ENCODE assay signal across 22 mouse cellular contexts in the genomic region with DNA sequence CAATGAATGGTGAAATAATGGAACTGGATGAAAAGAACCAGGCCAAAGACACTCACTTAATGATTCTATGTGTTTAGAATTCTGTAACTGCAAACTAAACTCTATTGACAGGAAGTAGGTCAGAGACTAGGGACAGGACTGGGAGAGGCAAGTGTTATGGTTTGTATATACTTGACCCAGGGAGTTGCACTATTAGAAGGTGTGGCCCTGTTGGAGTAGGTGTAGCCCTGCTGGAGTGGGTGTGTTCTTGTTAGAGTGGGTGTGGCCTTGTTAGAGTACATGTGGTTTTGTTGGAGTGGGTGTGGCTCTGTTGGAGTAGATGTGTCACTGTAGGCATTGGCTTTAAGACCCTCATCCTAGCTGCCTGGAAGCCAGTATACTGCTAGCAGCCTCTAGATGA.
"Had no signal": no experiment of that assay in that cellular context is flagged by ENCODE, and none has a peak within 500 bp of the region (broad histone marks: within the 10 kb centered on the region; RNA-seq: fewer than 3 reads in every experiment).

No protein-coding gene starts in this region.

- H3K9me3 ChIP-seq: limb, embryonic 10.5 days; limb, embryonic 13.5 days; liver, embryonic 12.5 days; liver, embryonic 15.5 days; lung, embryonic 15.5 days; neural tube, embryonic 13.5 days had no signal

- H3K4me1 ChIP-seq: limb, embryonic 13.5 days; liver, embryonic 15.5 days; neural tube, embryonic 13.5 days had no signal

- DNase-seq: kidney, adult 2 months; kidney, postnatal 25 days; layer of hippocampus, postnatal 36 days; liver; lung, adult 18-20 months; lung, postnatal 10 days; lung, postnatal 4 days; midbrain, embryonic 14.5 days; retina, postnatal 1 day; right cerebral cortex, postnatal 25 days; spleen, adult 18-20 months; thymus, adult 2 months; thymus, postnatal 14 days; thymus, postnatal 4 days had no signal

- H3K27me3 ChIP-seq: limb, embryonic 13.5 days; liver, embryonic 12.5 days; liver, embryonic 15.5 days; lung, embryonic 15.5 days; neural tube, embryonic 13.5 days had no signal

- H3K9ac ChIP-seq: limb, embryonic 13.5 days; liver, embryonic 12.5 days; liver, embryonic 15.5 days; lung, embryonic 15.5 days; neural tube, embryonic 13.5 days had no signal

- H3K4me3 ChIP-seq: limb, embryonic 10.5 days; limb, embryonic 13.5 days; liver, embryonic 12.5 days; liver, embryonic 15.5 days; lung, embryonic 15.5 days; neural tube, embryonic 13.5 days had no signal

- H3K4me2 ChIP-seq: limb, embryonic 13.5 days; liver, embryonic 12.5 days; liver, embryonic 15.5 days; lung, embryonic 15.5 days; midbrain, embryonic 11.5 days; neural tube, embryonic 13.5 days had no signal

- ATAC-seq: liver, embryonic 12.5 days had no signal

- H3K36me3 ChIP-seq: limb, embryonic 10.5 days; limb, embryonic 13.5 days; liver, embryonic 12.5 days; liver, embryonic 15.5 days; lung, embryonic 15.5 days; neural tube, embryonic 13.5 days had no signal

- H3K27ac ChIP-seq: kidney, postnatal 0 days; limb, embryonic 10.5 days; limb, embryonic 13.5 days; liver, embryonic 12.5 days; liver, embryonic 15.5 days; lung, embryonic 15.5 days; neural tube, embryonic 13.5 days had no signal
